Mouse (Mus musculus) macrophage (primary cell): Measurements from ENCODE around the gene Ano10. TPM values are rescaled to one million over a fixed set of nuclear protein-coding genes. Genes with fewer than 3 reads are reported as not detected.

Experiments used
- H3K27ac ChIP-seq: fragments of 350-480 bp; formaldehyde crosslinking; 2 replicates; pipeline ENCODE4 v1.9.0; 2021
- H3K36me3 ChIP-seq: fragments of 350-480 bp; formaldehyde crosslinking; 2 replicates; pipeline ENCODE4 v1.9.0; 2021; ENCODE audit errors: inconsistent target
- H3K4me3 ChIP-seq: fragments of 350-480 bp; formaldehyde crosslinking; 2 replicates; pipeline ENCODE4 v1.9.0; 2021; ENCODE audit errors: inconsistent target
- H3K79me2 ChIP-seq: fragments of 350-480 bp; formaldehyde crosslinking; 2 replicates; pipeline ENCODE4 v1.9.0; 2021; ENCODE audit errors: inconsistent target
- WGBS: methylation state at CpG from one replicate; pipeline ENCODE4 v1.1.7; 2026; ENCODE audit warnings: inconsistent platforms; ENCODE audit not compliant: missing documents; 5-methylcytosine and 5-hydroxymethylcytosine counted together
- polyA plus RNA-seq: library from polyadenylated mRNA; stranded (reverse); fragments of 250-400 nt; gene quantifications from 3 replicates; pipeline ENCODE4 v1.2.4, GENCODE M21; 2018; ENCODE audit warnings: inconsistent platforms

The Ano10 gene
- polyA plus RNA-seq, 1 experiment from 2014 or later, result 21.6 TPM

DNA sequence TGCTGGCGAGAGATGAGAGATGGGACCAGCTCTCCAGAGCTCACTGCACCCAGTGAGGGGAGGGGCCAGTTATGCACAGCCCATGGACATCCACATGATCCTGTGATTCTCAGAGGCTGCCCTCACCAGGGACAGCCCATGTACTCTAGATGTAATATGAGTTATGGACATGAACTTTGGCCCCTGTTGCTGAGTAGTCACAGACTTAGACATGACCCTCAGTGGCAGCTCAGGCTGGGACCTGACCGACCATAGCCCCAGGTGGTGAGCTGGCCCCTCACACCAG, 158.4 kb downstream of the Ano10 start:
- WGBS, result 90% methylated on average over 2 of the region's 2 CpGs
- Histone ChIP-seq H3K27ac (no peak overlapping the region), H3K4me3 (no peak overlapping the region), H3K79me2 (peaks cover 35% of the 10 kb centered on the region; the same call in 1 of the 2 replicates), H3K36me3 (peaks cover 7% of the 10 kb centered on the region; the same call in 1 of the 2 replicates)

GRCm38 (mm10) chr9:122135095-122135884, 158.9 kb downstream of the Ano10 start:
- H3K79me2 ChIP-seq, result peaks cover 35% of the 10 kb centered on the region; the same call in 1 of the 2 replicates
- 100% methylated on average over 1 of the region's 1 CpGs for WGBS
- peaks cover 7% of the 10 kb centered on the region; the same call in 1 of the 2 replicates for H3K36me3 ChIP-seq
- H3K4me3 ChIP-seq, result no peak overlapping the region
- no peak overlapping the region for H3K27ac ChIP-seq

DNA sequence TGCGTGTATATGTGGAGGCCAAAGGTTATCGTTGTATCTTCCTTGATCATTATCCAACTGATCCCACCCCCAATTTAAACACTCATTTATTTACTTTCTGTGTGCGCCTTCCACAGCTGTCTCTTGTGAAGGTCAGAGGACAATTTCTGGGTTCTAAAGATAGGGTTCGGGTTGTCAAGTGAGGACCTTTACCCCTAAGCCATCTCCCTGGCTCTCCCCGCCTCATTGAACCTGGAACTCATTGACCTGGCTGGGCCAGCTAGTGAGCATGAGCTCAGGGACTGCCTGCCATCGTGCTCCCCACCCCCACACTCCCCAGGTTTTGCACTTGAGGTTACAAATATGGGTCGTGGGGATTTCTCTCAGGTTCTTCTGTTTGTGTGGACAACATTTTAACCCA, 162.1 kb downstream of the Ano10 start:
- 92% methylated on average over 7 of the region's 7 CpGs for WGBS
- H3K79me2 ChIP-seq, result peaks cover 61% of the 10 kb centered on the region
- no peak overlapping the region for H3K27ac ChIP-seq
- H3K4me3 ChIP-seq, result no peak overlapping the region
- H3K36me3 ChIP-seq, result peaks cover 4% of the 10 kb centered on the region; the same call in 1 of the 2 replicates

DNA sequence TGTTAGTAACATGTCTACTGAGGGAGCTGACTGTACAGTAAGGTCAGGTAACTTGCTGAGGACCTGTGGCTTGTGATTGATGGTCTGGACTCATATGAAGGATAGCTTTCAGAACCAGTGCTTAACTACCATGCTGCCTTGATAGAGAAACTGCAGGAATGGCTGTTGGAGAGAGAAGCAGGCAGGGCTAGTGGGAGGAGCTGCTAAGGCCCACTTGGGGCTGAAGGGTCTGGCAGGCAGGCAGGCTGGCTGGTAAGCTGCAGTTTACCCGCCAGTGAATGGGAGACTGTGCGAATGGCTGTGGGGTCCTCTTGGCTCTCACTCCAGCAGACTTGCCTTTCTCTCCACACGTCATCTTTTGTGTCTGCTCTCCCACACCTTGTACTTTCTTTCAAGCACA, 163.6 kb downstream of the Ano10 start:
- no peaks in the 10 kb centered on the region for H3K36me3 ChIP-seq
- H3K4me3 ChIP-seq, result no peak overlapping the region
- H3K79me2 ChIP-seq, result peaks cover 72% of the 10 kb centered on the region
- WGBS, result 97% methylated on average over 3 of the region's 3 CpGs
- no peak overlapping the region for H3K27ac ChIP-seq

DNA sequence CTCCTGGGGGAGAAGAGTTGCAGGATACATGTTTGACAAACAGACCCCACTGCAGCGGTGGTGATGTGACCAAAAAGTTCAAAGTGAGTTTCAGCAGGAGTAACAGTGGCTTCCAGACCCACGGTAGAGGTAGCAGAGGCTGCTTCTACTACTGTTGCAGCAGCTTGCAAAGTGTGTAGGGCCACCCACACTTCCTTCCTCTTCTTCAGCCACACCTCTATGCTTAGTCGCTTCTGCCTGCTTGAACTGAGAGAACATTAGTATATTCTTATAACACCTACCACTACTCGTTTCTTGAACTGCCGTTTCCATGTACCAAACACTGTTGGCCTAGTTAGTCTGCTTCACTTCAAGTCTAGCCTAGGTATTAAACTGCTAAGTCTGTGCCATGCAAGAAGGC, 165.5 kb downstream of the Ano10 start:
- Histone ChIP-seq H3K27ac (no peak overlapping the region), H3K4me3 (no peak overlapping the region), H3K79me2 (peaks cover 85% of the 10 kb centered on the region), H3K36me3 (no peaks in the 10 kb centered on the region)
- WGBS, result 8% methylated on average over 5 of the region's 5 CpGs

- 93% methylated on average over 3 of the region's 3 CpGs for WGBS
- H3K4me3 ChIP-seq, result no peak overlapping the region
- no peak overlapping the region for H3K27ac ChIP-seq
- peaks cover 98% of the 10 kb centered on the region for H3K79me2 ChIP-seq
- no peaks in the 10 kb centered on the region for H3K36me3 ChIP-seq
Observed at GRCm38 (mm10) chr9:122127271-122127785, 166.9 kb downstream of the Ano10 start.

- Histone ChIP-seq H3K4me3 (no peak overlapping the region), H3K79me2 (peaks cover 94% of the 10 kb centered on the region), H3K27ac (no peak overlapping the region), H3K36me3 (no peaks in the 10 kb centered on the region)
- 95% methylated on average over 4 of the region's 8 CpGs for WGBS
Observed at GRCm38 (mm10) chr9:122126790-122127189, 167.4 kb downstream of the Ano10 start.

Other genes starting within 250 kb of the Ano10 start
- gene Snrk, start 177.2 kb downstream of the Ano10 start, polyA plus RNA-seq, result 22.2 to 37.8 TPM (median 25.5 TPM) in 3 replicates
- 30.6 to 34.9 TPM (median 33.7 TPM) in 3 replicates for gene Abhd5, start 57.2 kb upstream of the Ano10 start, polyA plus RNA-seq